Mouse (Mus musculus) lung, postnatal 0 days (tissue): ENCODE measurements around the gene Dock4.

Source experiments
- CTCF ChIP-seq: IDR thresholded peaks from 2 replicates; pipeline ENCODE4 v1.5.1; 2016; ENCODE audit warnings: antibody characterized with exemption, mild to moderate bottlenecking
- EP300 ChIP-seq: IDR thresholded peaks from 2 replicates; pipeline ENCODE4 v1.6.1; 2016; ENCODE audit warnings: antibody characterized with exemption, mild to moderate bottlenecking, control low read depth

- no peak for TF ChIP-seq CTCF
- TF ChIP-seq EP300 = no peak
These were observed 397.8 kb downstream of the Dock4 start for GRCm38 (mm10) chr12:40843474-40844080.
